Mouse (Mus musculus) neural tube, embryonic 12.5 days (tissue): ENCODE results near the gene Prdm16. TPM values are rescaled to one million over a fixed set of nuclear protein-coding genes. Genes with fewer than 3 reads are reported as not detected.

Experiments
- ATAC-seq: fragments of 200-750 bp; cut with Nextera tagmentation; 2 replicates; pipeline ENCODE4 v1.8.0; 2017; ENCODE audit warnings: low read depth, mild to moderate bottlenecking, moderate TSS enrichment, moderate library complexity; ENCODE audit not compliant: low FRiP score
- H3K27ac ChIP-seq: fragments of 300-500 bp; sonication (generic); 2 replicates; pipeline ENCODE4 v1.5.1; 2016
- H3K27me3 ChIP-seq: fragments of 300-500 bp; sonication (generic); replicated peaks from 2 replicates; pipeline ENCODE4 v1.6.1; 2016; ENCODE audit warnings: mild to moderate bottlenecking
- H3K36me3 ChIP-seq: fragments of 300-500 bp; sonication (generic); 2 replicates; pipeline ENCODE4 v1.6.1; 2016; ENCODE audit warnings: mild to moderate bottlenecking
- H3K4me1 ChIP-seq: fragments of 300-500 bp; sonication (generic); 2 replicates; pipeline ENCODE4 v1.6.1; 2016
- H3K4me2 ChIP-seq: fragments of 300-500 bp; sonication (generic); replicated peaks from 2 replicates; pipeline ENCODE4 v1.6.1; 2016; ENCODE audit warnings: mild to moderate bottlenecking
- H3K4me3 ChIP-seq: fragments of 300-500 bp; sonication (generic); 2 replicates; pipeline ENCODE4 v1.5.1; 2016
- H3K9ac ChIP-seq: fragments of 300-500 bp; sonication (generic); 2 replicates; pipeline ENCODE4 v1.6.1; 2016; ENCODE audit warnings: mild to moderate bottlenecking
- H3K9me3 ChIP-seq: fragments of 300-500 bp; sonication (generic); 2 replicates; pipeline ENCODE4 v1.6.1; 2016; ENCODE audit warnings: mild to moderate bottlenecking
- WGBS: fragments of 180-500 bp; shearing (Covaris S2); methylation state at CpG from one replicate; pipeline ENCODE4 v1.1.7; 2016; 5-methylcytosine and 5-hydroxymethylcytosine counted together
- polyA plus RNA-seq: library from polyadenylated mRNA; unstranded; fragments of >200 nt; fragmentation: Nextera tagmentation; extraction: Ambion mirVana; gene quantifications from 2 replicates; pipeline ENCODE4 v1.2.1, GENCODE M21; 2016

The Prdm16 gene
- polyA plus RNA-seq, 1 experiment from 2014 or later, result 12.9 TPM

DNA sequence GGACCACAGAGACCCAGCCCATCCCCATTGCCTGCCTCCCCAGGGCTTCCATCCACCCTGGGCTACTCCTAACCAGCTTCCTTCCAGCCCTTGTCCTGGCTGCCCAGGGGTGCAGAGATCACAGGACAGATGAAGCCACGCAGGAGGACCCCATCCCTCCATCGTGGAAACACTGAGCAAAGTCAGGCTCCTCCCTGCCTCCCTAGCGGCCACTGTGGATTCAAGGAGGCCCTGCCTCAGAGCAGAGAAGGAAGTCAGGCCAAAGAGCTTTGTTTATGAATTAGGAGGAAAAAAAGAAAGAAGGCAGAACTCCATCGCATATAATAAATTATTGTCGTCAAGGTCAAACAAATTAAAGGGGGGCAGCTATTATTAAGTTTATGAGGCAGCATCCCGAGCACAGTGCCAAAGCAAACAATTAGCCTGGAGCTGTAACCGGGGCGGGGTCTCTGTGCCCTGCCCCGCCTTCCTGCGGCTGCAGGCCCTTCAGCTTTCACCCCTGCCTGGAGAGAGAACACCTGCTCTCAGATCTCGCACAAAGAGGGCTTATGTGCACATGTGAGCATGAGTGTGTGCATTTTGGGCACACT lies 288.4 kb downstream of the Prdm16 start:
- Histone ChIP-seq H3K4me3 (no peak overlapping the region), H3K4me1 (peaks cover 26% of the 10 kb centered on the region), H3K27me3 (peaks cover 31% of the 10 kb centered on the region), H3K4me2 (no peak overlapping the region), H3K36me3 (no peaks in the 10 kb centered on the region), H3K27ac (no peak overlapping the region), H3K9ac (no peak overlapping the region; the same call in 1 of the 2 replicates), H3K9me3 (no peaks in the 10 kb centered on the region)
- WGBS, result 27% methylated on average over 11 of the region's 11 CpGs
- peak; percentile 26; the same call in 1 of the 2 replicates for ATAC-seq

DNA sequence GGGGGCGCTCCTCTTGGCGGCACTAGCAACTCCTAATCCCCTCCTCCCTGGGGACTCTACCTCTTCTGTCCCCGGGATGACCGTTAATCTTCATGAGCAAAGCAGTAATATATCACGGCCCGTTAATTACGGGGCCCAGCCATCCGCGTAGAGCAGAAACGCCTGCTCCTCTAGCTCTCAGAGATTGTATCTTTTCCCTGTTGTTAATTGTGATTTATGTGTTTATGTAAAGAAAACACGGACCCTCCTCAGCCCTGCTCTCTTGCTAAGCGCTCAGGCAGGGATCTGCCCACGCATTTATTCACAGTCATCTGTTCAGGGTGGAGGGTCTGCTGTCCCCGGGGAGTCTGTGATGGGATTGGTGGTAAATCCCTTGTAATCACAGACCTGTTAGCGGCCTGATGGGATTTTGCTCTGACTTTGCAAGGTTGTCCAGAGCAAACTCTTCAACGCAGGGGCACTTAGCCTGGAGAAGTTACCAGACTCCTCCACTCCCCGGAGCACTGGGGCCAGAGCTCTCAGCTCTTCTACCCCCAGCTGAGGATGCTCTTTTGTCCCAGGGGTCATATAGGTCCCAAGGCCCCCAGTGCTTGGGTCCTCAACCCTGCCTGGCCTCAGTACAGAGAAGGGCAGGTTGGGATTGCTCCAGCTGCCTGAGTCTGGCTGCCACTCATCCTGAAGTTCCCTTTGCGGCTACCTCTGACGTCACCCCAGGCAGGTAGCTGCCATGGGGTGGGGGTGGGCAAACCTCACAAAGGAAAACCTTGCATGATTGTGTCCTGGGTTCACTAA lies 289.7 kb downstream of the Prdm16 start:
- 21% methylated on average over 19 of the region's 19 CpGs for WGBS
- Histone ChIP-seq H3K36me3 (0 out of 2 replicates have a peak, but pooled peaks cover 1% of the 10 kb centered on the region), H3K27ac (no peak overlapping the region)

DNA sequence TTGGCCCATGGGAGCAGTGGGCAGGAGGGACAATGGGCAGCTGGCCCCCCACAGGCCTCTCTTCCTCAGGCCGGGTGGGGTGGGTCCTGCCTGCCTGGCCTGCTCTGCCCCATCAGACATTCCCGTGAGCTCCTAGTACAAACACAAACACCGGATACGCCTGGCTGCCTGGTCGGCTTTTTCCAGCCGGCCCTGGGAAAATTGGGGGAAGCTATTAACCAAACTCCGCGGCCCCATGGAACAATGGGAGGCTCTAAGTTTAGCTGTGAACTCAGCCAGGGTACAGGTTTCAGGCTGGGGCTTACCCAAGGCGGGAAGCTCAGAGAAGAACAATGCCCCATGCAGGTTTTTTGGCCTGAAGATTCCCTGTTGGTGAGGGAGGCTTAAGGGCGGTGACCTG lies 300.0 kb downstream of the Prdm16 start:
- Histone ChIP-seq H3K4me1 (peaks cover 56% of the 10 kb centered on the region), H3K36me3 (peaks cover 11% of the 10 kb centered on the region), H3K27ac (no peak overlapping the region), H3K4me3 (no peak overlapping the region), H3K4me2 (no peak overlapping the region; the same call in 1 of the 2 replicates), H3K27me3 (peaks cover 28% of the 10 kb centered on the region), H3K9me3 (no peaks in the 10 kb centered on the region), H3K9ac (no peak overlapping the region)
- ATAC-seq, result no peak
- WGBS, result 12% methylated on average over 10 of the region's 10 CpGs

More for the DNA sequence above, 289.7 kb downstream of the Prdm16 start:
- H3K4me2 ChIP-seq, result peak overlapping the region; percentile 12; the same call in 1 of the 2 replicates
- H3K4me3 ChIP-seq, result no peak overlapping the region
- peaks cover 31% of the 10 kb centered on the region for H3K27me3 ChIP-seq
- H3K4me1 ChIP-seq, result peaks cover 26% of the 10 kb centered on the region
- ATAC-seq, result peak; percentile 68
- H3K9ac ChIP-seq, result no peak overlapping the region
- H3K9me3 ChIP-seq, result peaks cover 3% of the 10 kb centered on the region; the same call in 1 of the 2 replicates

DNA sequence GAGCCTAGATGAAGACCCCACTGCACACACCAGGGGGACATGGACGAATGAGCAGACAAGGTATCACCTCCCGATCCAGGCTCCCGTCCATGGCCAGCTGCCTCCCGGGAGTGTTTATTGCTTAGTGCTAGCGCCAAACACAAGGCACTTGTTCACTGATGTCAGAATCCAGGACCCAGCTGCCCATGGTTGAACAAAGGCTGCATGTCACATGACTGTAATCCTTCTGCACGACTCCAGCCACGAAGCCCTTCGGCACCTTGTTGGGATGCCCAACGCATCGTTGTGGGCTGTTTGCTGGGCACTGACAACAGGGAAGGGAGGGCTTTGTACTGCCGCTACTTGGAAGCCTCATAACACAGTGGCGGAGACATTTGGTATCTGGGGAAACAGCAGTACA lies 300.9 kb downstream of the Prdm16 start, which contains the start of gene B230104I21Rik:
Gene B230104I21Rik (plus strand): TSS at position 367 of the 400 bp plus-strand sequence.
- Histone ChIP-seq H3K4me3 (no peak within 1 kb of the TSS), H3K9ac (no peak within 1 kb of the TSS), H3K27ac (no peak within 1 kb of the TSS), H3K9me3 (no peaks in the 10 kb centered on the region), H3K36me3 (peaks cover 2% of the 10 kb centered on the region; the same call in 1 of the 2 replicates), H3K27me3 (peaks cover 22% of the 10 kb centered on the region), H3K4me1 (peaks cover 65% of the 10 kb centered on the region), H3K4me2 (peak within 1 kb of the TSS; percentile 46)
- 22% methylated on average over 12 of the region's 12 CpGs for WGBS
- ATAC-seq, result peak; percentile 48

DNA sequence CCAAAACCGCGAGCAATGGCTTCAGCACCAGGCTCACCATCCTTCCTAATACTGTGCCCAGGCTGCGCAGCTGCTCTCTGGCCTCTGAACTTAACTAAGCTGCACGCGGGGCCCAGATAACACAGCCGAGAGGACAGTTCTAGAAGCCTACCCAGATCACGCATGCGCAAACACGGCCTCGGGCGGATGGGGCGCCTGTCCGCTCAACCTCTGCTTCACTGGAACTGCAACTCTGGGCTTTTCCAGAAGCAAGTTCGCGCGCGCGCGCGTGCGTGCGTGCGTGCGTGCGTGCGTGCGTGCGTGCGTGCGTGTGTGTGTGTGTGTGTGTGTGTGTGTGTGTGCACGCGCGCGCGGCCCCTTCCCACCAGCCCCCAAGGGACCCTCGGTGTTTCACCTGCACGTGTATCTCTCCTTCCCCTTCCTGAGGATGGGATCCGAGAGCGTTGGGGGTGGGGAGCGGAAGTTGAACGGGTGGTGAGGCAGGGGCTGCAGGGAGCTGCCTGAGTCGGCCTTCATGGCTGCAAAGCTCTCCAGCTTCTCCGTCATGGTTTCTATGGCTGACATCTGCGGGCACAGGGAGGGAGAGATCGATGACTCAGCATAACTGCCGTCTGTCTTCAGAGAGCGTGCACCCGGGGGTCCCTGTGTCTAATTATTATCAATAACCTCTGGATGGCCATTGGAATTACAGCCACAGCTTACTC lies 301.8 kb downstream of the Prdm16 start:
- Histone ChIP-seq H3K9me3 (no peaks in the 10 kb centered on the region), H3K27me3 (peaks cover 18% of the 10 kb centered on the region), H3K36me3 (no peaks in the 10 kb centered on the region), H3K27ac (no peak overlapping the region), H3K4me2 (peak overlapping the region; percentile 46), H3K4me3 (no peak overlapping the region), H3K9ac (no peak overlapping the region), H3K4me1 (peaks cover 74% of the 10 kb centered on the region)
- ATAC-seq, result no peak
- WGBS, result 69% methylated on average over 48 of the region's 48 CpGs

DNA sequence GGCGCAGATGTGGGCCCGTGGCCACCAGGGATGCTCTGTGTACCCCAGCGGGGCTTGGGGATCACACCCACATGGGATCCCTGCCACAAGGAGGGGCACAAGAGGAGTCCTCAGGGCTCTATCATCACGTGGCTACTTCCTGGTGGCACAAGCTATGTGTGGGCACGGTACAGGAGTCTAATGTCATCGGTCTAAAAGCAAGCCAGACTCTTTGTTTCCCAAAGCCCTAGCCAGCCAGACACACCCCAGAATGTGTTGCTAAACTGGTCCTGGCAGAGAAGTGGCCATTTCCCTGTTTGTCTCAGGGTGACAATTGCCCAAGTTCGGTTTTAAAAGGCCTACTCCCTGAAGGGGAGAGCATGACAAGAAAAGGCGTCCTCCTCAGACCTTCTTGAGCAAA lies 303.4 kb downstream of the Prdm16 start:
- no peaks in the 10 kb centered on the region for H3K36me3 ChIP-seq
- H3K4me1 ChIP-seq, result peaks cover 86% of the 10 kb centered on the region
- ATAC-seq, result no peak
- no peak overlapping the region; the same call in 1 of the 2 replicates for H3K4me2 ChIP-seq
- H3K4me3 ChIP-seq, result no peak overlapping the region
- H3K27me3 ChIP-seq, result peaks cover 14% of the 10 kb centered on the region
- no peaks in the 10 kb centered on the region for H3K9me3 ChIP-seq
- H3K27ac ChIP-seq, result peak overlapping the region; percentile 22; the same call in 1 of the 2 replicates
- WGBS, result 40% methylated on average over 8 of the region's 8 CpGs
- H3K9ac ChIP-seq, result no peak overlapping the region

DNA sequence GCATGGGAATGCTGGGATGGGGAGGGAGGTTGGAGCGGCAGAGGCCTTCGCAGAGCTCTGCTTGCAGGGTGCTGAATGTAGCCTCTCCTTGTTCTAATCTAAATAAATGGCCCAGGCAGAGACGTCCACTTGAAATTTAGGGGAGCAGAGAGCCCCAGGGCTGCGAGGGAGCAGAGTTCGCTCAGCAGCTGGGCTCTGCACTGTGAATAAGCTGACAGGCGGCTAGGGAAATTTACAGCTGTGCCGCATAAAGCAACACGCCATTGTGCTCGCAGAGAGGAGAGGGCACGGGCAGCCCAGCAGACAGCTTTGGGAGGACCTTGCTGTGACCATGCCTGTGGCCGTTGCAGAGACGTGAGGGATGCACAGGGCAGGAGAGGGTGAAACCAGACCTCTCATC lies 305.4 kb downstream of the Prdm16 start:
- Histone ChIP-seq H3K9me3 (no peaks in the 10 kb centered on the region), H3K4me2 (peak overlapping the region; percentile 21), H3K9ac (peak overlapping the region; percentile 6; the same call in 1 of the 2 replicates), H3K27me3 (peaks cover 16% of the 10 kb centered on the region), H3K27ac (no peak overlapping the region; the same call in 1 of the 2 replicates), H3K36me3 (no peaks in the 10 kb centered on the region), H3K4me1 (peaks cover 76% of the 10 kb centered on the region), H3K4me3 (no peak overlapping the region)
- ATAC-seq, result peak; percentile 44; the same call in 1 of the 2 replicates
- WGBS, result 6% methylated on average over 12 of the region's 12 CpGs

DNA sequence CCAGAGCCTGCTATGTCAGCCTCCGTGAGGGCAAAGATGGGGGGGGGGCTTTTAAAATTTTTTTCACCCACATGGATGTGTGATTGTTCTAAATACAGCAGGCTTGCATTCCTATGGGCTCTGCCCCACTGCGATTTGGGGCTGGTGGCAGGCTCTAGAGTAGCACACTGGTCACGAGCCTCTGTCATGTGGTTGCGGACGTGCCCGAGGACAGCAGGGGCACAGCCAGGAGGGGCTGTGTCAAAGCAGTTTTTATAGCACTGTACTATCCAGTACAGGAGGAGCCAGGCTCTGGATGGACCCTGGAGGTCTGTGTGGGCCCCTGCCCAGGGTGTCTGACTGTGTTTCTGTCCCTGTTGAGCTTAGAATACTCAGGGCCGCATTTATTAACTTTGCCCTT lies 306.7 kb downstream of the Prdm16 start:
- no peak for ATAC-seq
- 68% methylated on average over 7 of the region's 7 CpGs for WGBS
- Histone ChIP-seq H3K36me3 (no peaks in the 10 kb centered on the region), H3K4me3 (no peak overlapping the region), H3K4me1 (peaks cover 67% of the 10 kb centered on the region), H3K9ac (no peak overlapping the region), H3K27ac (no peak overlapping the region), H3K9me3 (no peaks in the 10 kb centered on the region), H3K27me3 (peaks cover 13% of the 10 kb centered on the region), H3K4me2 (no peak overlapping the region)

DNA sequence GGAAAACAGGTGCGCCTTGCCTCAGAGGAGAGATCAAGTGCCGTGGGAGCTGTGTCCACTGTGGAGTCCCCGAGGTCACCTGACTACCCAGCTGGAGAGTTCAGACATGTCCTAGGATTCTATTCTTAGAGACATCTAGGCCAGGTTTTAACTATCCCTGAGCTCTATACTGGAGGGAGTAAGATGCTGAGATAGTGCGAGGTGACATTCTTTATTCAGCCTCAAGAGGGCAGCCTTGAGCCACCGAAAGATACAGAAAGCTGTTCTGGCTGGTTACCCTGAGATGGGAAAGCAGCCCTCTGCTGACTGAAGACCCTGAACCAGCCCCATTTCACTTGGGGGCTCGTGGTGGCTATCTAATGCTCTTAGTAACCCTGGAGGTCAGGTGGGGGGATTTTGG lies 307.8 kb downstream of the Prdm16 start:
- no peak overlapping the region for H3K4me3 ChIP-seq
- 0 out of 2 replicates have a peak, but pooled peaks have one; percentile 19 for ATAC-seq
- H3K9me3 ChIP-seq, result no peaks in the 10 kb centered on the region
- H3K27me3 ChIP-seq, result peaks cover 9% of the 10 kb centered on the region
- no peak overlapping the region for H3K4me2 ChIP-seq
- 5% methylated on average over 6 of the region's 6 CpGs for WGBS
- no peak overlapping the region for H3K27ac ChIP-seq
- H3K36me3 ChIP-seq, result no peaks in the 10 kb centered on the region
- peaks cover 55% of the 10 kb centered on the region for H3K4me1 ChIP-seq
- H3K9ac ChIP-seq, result no peak overlapping the region

DNA sequence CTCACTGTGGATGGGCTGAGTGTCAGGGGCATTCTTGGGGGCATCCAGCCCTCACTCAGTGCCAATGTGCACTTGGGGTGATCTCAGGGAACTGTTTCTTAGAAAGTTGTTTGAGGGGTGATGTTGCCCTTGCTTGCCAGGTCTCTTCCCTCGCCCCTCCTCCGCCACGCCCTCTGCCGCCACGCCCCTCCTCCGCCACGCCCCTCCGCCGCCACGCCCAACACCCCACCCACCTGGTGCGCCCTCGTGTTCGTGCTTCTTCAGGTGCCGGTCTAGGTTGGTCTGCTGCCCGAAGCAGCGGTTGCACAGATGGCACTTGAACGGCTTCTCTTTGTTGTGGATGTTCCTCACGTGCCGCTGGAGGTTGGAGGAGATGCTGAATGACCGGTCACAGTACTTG lies 308.2 kb downstream of the Prdm16 start:
- Histone ChIP-seq H3K4me1 (peaks cover 51% of the 10 kb centered on the region), H3K9me3 (no peaks in the 10 kb centered on the region), H3K27me3 (peaks cover 9% of the 10 kb centered on the region), H3K9ac (no peak overlapping the region), H3K4me3 (no peak overlapping the region), H3K27ac (no peak overlapping the region), H3K36me3 (no peaks in the 10 kb centered on the region), H3K4me2 (no peak overlapping the region)
- no peak for ATAC-seq
- 4% methylated on average over 20 of the region's 20 CpGs for WGBS

DNA sequence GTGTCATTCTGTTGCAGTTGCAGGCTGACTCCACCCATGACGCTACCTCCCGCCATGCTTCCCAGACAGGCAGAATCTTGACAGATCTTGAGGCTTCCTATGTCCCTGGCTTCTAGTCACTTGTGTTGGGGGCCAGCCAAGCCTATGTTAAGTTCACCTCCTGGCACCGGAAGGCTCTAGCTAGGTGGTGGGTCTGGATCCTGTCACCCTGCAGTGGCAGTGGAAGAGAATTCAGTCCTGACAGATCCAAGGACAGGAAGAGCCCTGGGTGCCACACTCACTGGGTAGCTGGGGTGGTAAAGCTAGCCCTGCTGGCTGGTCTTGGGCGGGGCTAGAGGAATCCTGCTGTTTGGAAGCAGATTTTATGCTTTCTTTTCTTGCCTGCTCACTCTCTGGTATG lies 311.3 kb downstream of the Prdm16 start:
- Histone ChIP-seq H3K27ac (no peak overlapping the region), H3K9me3 (no peaks in the 10 kb centered on the region), H3K4me3 (no peak overlapping the region), H3K27me3 (peaks cover 12% of the 10 kb centered on the region), H3K4me2 (no peak overlapping the region), H3K36me3 (no peaks in the 10 kb centered on the region), H3K4me1 (peaks cover 22% of the 10 kb centered on the region), H3K9ac (no peak overlapping the region)
- 69% methylated on average over 4 of the region's 4 CpGs for WGBS
- ATAC-seq, result no peak

DNA sequence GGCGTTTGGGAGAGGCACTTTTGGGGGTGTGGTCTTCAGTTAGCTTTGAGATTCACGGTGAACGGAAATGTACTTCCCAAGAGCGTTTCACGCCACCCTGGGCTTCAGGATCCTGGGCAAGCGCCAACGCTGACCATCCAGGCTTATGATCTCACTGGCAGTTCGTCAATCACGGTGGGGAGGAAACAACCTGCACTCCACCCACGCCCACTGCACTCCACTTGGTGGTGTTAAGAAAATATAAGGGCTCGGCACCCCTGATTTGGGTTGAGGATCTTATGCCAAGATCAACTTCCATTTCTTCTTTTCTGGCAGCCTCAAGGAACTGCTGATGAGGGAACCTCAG lies 323.1 kb downstream of the Prdm16 start:
- no peaks in the 10 kb centered on the region for H3K9me3 ChIP-seq
- H3K4me2 ChIP-seq, result no peak overlapping the region
- no peak overlapping the region for H3K9ac ChIP-seq
- H3K4me1 ChIP-seq, result no peaks in the 10 kb centered on the region
- ATAC-seq, result no peak
- no peaks in the 10 kb centered on the region for H3K36me3 ChIP-seq
- no peak overlapping the region for H3K4me3 ChIP-seq
- H3K27ac ChIP-seq, result no peak overlapping the region
- 77% methylated on average over 11 of the region's 11 CpGs for WGBS
- no peaks in the 10 kb centered on the region for H3K27me3 ChIP-seq
